Mouse (Mus musculus): ENCODE results near the gene Rwdd3. TPM values are rescaled to one million over a fixed set of nuclear protein-coding genes. Genes with fewer than 3 reads are reported as not detected.

Gene Rwdd3
- polyA plus RNA-seq, 1 experiment, result 0.55 TPM

GRCm38 (mm10) chr3:121163271-121163819 is 8.2 kb downstream of the Rwdd3 start:
- Histone ChIP-seq H3K4me1 (peaks cover 10% of the 10 kb centered on the region; the same call in 1 of the 2 replicates), H3K27me3 (replicated peaks) (no peaks in the 10 kb centered on the region), H3K36me3 (replicated peaks; ENCODE audit: low read length) (peaks cover 37% of the 10 kb centered on the region), H3K9me3 (peaks cover 5% of the 10 kb centered on the region; the same call in 1 of the 2 replicates), H3K4me3 (replicated peaks) (no peak overlapping the region)
- TF ChIP-seq FLI1 (IDR thresholded peaks at IDR 0.05; ENCODE audit: low read length) (no peak), GATA1 (IDR thresholded peaks at IDR 0.05; ENCODE audit: borderline replicate concordance, low read length) (no peak)

- Histone ChIP-seq H3K4me1 (peaks cover 13% of the 10 kb centered on the region; the same call in 1 of the 2 replicates), H3K9me3 (peaks cover 4% of the 10 kb centered on the region; the same call in 1 of the 2 replicates), H3K27me3 (replicated peaks) (no peaks in the 10 kb centered on the region), H3K36me3 (replicated peaks; ENCODE audit: low read length) (peaks cover 35% of the 10 kb centered on the region), H3K4me3 (replicated peaks) (no peak overlapping the region)
- TF ChIP-seq GATA1 (IDR thresholded peaks at IDR 0.05; ENCODE audit: borderline replicate concordance, low read length) (no peak), FLI1 (IDR thresholded peaks at IDR 0.05; ENCODE audit: low read length) (no peak)
These were observed 9.8 kb downstream of the Rwdd3 start for GRCm38 (mm10) chr3:121161661-121162060.

GRCm38 (mm10) chr3:121160424-121160823 is 11.1 kb downstream of the Rwdd3 start:
- H3K9me3 ChIP-seq, result no peaks in the 10 kb centered on the region
- H3K36me3 ChIP-seq (replicated peaks; ENCODE audit: low read length), result peaks cover 30% of the 10 kb centered on the region
- H3K4me3 ChIP-seq (replicated peaks), result no peak overlapping the region
- H3K4me1 ChIP-seq, result peaks cover 13% of the 10 kb centered on the region; the same call in 1 of the 2 replicates
- H3K27me3 ChIP-seq (replicated peaks), result no peaks in the 10 kb centered on the region
- TF ChIP-seq GATA1 (IDR thresholded peaks at IDR 0.05; ENCODE audit: borderline replicate concordance, low read length) (no peak), FLI1 (IDR thresholded peaks at IDR 0.05; ENCODE audit: low read length) (no peak)

- Histone ChIP-seq H3K4me3 (replicated peaks) (no peak overlapping the region), H3K4me1 (peaks cover 13% of the 10 kb centered on the region; the same call in 1 of the 2 replicates), H3K9me3 (no peaks in the 10 kb centered on the region), H3K27me3 (replicated peaks) (no peaks in the 10 kb centered on the region), H3K36me3 (replicated peaks; ENCODE audit: low read length) (peaks cover 28% of the 10 kb centered on the region)
- TF ChIP-seq FLI1 (IDR thresholded peaks at IDR 0.05; ENCODE audit: low read length) (no peak), GATA1 (IDR thresholded peaks at IDR 0.05; ENCODE audit: borderline replicate concordance, low read length) (no peak)
These were observed 11.9 kb downstream of the Rwdd3 start for GRCm38 (mm10) chr3:121159566-121159965.

GRCm38 (mm10) chr3:121158901-121159351 is 12.6 kb downstream of the Rwdd3 start:
- Histone ChIP-seq H3K36me3 (replicated peaks; ENCODE audit: low read length) (peaks cover 28% of the 10 kb centered on the region), H3K4me3 (replicated peaks) (no peak overlapping the region), H3K27me3 (replicated peaks) (no peaks in the 10 kb centered on the region), H3K9me3 (no peaks in the 10 kb centered on the region), H3K4me1 (peaks cover 10% of the 10 kb centered on the region; the same call in 1 of the 2 replicates)
- TF ChIP-seq GATA1 (IDR thresholded peaks at IDR 0.05; ENCODE audit: borderline replicate concordance, low read length) (no peak), FLI1 (IDR thresholded peaks at IDR 0.05; ENCODE audit: low read length) (no peak)

- Histone ChIP-seq H3K36me3 (replicated peaks; ENCODE audit: low read length) (peaks cover 27% of the 10 kb centered on the region), H3K27me3 (replicated peaks) (no peaks in the 10 kb centered on the region), H3K4me3 (replicated peaks) (no peak overlapping the region), H3K4me1 (peaks cover 4% of the 10 kb centered on the region; the same call in 1 of the 2 replicates), H3K9me3 (no peaks in the 10 kb centered on the region)
- no peak for TF ChIP-seq FLI1 (IDR thresholded peaks at IDR 0.05; ENCODE audit: low read length)
- TF ChIP-seq GATA1 (IDR thresholded peaks at IDR 0.05; ENCODE audit: borderline replicate concordance, low read length), result no peak
These were observed 13.8 kb downstream of the Rwdd3 start for GRCm38 (mm10) chr3:121157546-121158330.

GRCm38 (mm10) chr3:121156451-121157186 is 14.9 kb downstream of the Rwdd3 start:
- TF ChIP-seq GATA1 (IDR thresholded peaks at IDR 0.05; ENCODE audit: borderline replicate concordance, low read length) (no peak), FLI1 (IDR thresholded peaks at IDR 0.05; ENCODE audit: low read length) (no peak)
- no peaks in the 10 kb centered on the region for H3K9me3 ChIP-seq

GRCm38 (mm10) chr3:121156043-121156442 is 15.5 kb downstream of the Rwdd3 start:
- Histone ChIP-seq H3K27me3 (replicated peaks) (no peaks in the 10 kb centered on the region), H3K9me3 (no peaks in the 10 kb centered on the region), H3K4me1 (peaks cover 4% of the 10 kb centered on the region; the same call in 1 of the 2 replicates), H3K36me3 (replicated peaks; ENCODE audit: low read length) (peaks cover 27% of the 10 kb centered on the region), H3K4me3 (replicated peaks) (no peak overlapping the region)
- no peak for TF ChIP-seq FLI1 (IDR thresholded peaks at IDR 0.05; ENCODE audit: low read length)
- no peak for TF ChIP-seq GATA1 (IDR thresholded peaks at IDR 0.05; ENCODE audit: borderline replicate concordance, low read length)

More at GRCm38 (mm10) chr3:121156451-121157186, 14.9 kb downstream of the Rwdd3 start:
- Histone ChIP-seq H3K36me3 (replicated peaks; ENCODE audit: low read length) (peaks cover 27% of the 10 kb centered on the region), H3K4me3 (replicated peaks) (no peak overlapping the region), H3K27me3 (replicated peaks) (no peaks in the 10 kb centered on the region), H3K4me1 (peaks cover 4% of the 10 kb centered on the region; the same call in 1 of the 2 replicates)

GRCm38 (mm10) chr3:121133937-121134336 is 37.6 kb downstream of the Rwdd3 start:
- no peaks in the 10 kb centered on the region for H3K4me1 ChIP-seq
- no peak for TF ChIP-seq FLI1 (IDR thresholded peaks at IDR 0.05; ENCODE audit: low read length)

More at GRCm38 (mm10) chr3:121133937-121134336, 37.6 kb downstream of the Rwdd3 start:
- Histone ChIP-seq H3K9me3 (0 out of 2 replicates have a peak, but pooled peaks cover 2% of the 10 kb centered on the region), H3K36me3 (replicated peaks; ENCODE audit: low read length) (no peaks in the 10 kb centered on the region), H3K4me3 (replicated peaks) (no peak overlapping the region), H3K27me3 (replicated peaks) (no peaks in the 10 kb centered on the region)
